Mouse (Mus musculus) 416B (cell line): ENCODE results near the gene Eml5.

Experiments used
- DNase-seq: peaks from one replicate; pipeline ENCODE4 v3.0.0; 2011; ENCODE audit warnings: low read depth

Gene Eml5

GRCm38 (mm10) chr12:98900881-98901801, at the start of gene Eml5:
TSS of gene Eml5 (minus strand) at chr12:98901484.
- no peak for DNase-seq

DNA sequence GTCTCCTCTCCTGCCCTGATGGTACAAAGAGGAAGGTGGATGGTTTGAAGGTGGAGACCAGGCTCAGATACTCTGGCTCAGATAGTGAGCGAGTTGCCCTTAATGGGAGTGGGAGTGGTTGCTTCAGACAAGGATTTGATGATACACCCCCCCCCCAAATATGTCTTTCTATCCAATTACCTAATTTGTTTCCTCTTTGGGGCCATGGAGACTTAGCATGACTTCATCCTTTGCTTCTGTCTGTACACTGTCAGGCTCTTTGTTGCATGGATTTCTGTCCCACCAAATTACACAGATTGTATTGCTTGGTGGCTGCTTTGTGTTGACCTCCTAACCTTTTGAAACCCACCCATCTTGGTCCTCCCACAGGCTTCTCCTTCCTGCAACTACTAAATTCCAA, 31.6 kb upstream of the Eml5 start:
- DNase-seq, result no peak

GRCm38 (mm10) chr12:98932441-98932840, 31.2 kb upstream of the Eml5 start:
- DNase-seq, result no peak

- no peak for DNase-seq
These were observed 29.9 kb upstream of the Eml5 start for GRCm38 (mm10) chr12:98931174-98931573.

DNA sequence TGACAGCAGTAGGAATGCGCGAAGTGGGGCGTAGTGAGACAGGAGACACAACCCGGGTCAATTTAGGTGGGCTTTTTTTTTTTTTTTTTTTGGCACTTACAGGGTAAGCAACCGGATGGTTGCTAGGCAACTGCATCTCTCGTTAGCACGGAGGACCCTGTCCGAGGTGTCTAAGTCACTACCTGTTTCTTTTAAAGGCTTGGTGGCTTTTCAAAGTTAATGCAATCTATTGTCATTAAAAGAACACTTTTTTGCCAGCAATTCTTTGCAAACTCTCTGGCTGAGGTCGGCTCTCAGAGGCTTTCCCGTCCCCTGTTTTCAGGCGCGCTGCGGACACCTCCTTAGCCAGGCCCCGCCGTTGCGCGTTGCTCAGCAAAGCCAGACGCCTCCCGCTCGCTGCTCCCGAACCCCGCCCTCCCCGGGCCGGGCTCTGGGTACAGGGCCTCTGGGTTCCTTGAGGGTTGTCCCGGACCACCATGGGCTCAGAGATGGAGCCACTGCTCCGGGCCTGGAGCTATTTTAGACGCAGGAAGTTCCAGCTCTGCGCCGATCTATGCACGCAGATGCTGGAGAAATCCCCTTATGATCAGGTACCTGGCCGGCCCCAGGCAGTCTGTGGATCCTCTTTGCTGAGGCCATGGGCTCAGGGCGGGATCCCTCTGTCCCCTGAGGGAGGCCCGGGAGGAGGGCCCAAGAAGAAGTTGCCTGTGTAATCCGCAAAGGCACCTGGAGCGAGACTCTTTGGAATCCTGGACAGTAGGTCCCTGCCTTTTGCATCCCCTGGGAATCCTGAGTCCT, 19.1 kb upstream of the Eml5 start, which contains the start of gene Ttc8:
Ttc8 (plus strand) TSS at position 381 of the 798 bp plus-strand sequence.
- DNase-seq, result no peak

GRCm38 (mm10) chr12:98910096-98910495, 8.8 kb upstream of the Eml5 start:
- no peak for DNase-seq

GRCm38 (mm10) chr12:98905466-98905865, 4.2 kb upstream of the Eml5 start:
- DNase-seq, result no peak

- no peak for DNase-seq
These were observed 873 bp downstream of the Eml5 start for GRCm38 (mm10) chr12:98900341-98900880.

DNA sequence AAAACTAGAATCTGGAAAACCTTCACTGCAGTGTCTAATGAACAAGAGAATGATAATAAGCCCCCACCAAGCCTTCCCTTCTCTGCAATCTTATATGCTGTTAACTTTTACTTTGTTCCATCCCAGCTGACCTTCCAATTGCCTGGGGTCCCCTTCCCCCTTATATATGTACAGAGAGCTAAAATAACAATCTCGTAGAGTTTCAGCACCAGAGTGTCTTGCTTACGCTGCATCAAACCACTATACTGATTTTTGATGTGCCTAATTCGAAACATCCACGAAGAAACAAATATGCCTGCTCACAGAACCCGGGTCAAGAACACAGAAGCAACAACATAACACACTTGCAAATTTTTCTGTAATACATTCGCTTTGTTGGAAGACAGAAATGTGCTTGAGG, 1.6 kb downstream of the Eml5 start:
- DNase-seq, result no peak

GRCm38 (mm10) chr12:98896761-98897160, 4.5 kb downstream of the Eml5 start:
- no peak for DNase-seq

- peak; percentile 67 for DNase-seq
These were observed 16.8 kb downstream of the Eml5 start for GRCm38 (mm10) chr12:98884515-98884914.

DNA sequence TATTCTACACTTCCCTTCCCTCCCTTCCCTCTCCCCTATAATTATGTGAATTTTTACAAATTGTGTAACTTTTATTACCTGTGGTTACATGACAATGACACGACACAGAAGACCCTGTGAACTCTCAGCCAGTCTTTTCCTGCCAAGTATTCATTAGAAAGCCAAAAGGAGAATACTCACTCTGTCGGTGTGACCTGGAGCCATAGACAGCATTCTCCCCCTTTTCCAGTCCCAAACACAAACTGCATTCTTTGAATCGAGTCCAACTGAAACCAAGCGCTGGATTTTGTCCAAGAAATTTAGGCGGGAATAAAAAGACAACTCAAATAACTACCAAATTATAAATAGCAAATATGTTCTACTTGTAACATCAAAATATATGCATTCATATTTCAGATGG, 19.5 kb downstream of the Eml5 start:
- DNase-seq, result no peak

DNA sequence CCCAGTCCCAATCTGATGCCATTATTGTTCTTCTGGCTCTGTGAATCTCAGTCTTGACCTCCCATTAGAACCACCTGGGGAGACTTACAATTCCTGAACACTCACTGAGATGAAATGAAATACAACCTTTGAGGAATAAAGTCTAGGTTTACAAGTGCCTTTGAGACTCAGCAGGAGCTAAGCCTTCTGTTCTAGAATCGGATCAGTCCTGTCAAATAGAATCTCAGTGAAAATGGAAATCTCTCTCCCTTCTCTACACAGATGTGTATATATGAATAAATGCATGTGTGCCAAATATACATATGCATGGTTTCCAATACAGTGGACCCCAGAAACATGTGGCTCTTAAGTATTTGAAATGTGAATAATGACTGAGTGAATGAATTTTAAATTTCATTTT, 22.6 kb downstream of the Eml5 start:
- no peak for DNase-seq

- no peak for DNase-seq
These were observed 26.1 kb downstream of the Eml5 start for GRCm38 (mm10) chr12:98875216-98875615.

DNA sequence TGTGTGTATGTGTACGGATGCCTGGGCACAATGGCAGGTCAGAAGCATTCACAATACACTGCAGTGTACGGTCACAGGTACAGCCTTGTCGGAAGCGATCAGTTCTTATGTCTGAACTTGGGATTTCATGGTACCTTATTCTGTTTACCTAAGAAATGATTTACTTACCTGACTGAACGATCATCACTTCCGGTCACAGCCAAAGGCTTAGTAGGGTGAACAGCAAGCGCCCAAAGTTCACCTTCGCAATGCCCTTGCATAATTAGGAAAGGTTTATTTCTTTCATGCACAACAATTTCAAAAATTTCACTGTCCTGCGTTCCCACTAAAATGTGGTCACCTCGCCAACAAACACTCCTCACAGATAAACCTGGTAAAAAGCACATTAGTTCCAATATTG, 28.4 kb downstream of the Eml5 start:
- no peak for DNase-seq

- no peak for DNase-seq
These were observed 37.8 kb downstream of the Eml5 start for GRCm38 (mm10) chr12:98863436-98863835.

- no peak for DNase-seq
These were observed 41.0 kb downstream of the Eml5 start for GRCm38 (mm10) chr12:98860316-98860715.

GRCm38 (mm10) chr12:98850767-98851166, 50.5 kb downstream of the Eml5 start:
- DNase-seq, result peak; percentile 48

GRCm38 (mm10) chr12:98844774-98845173, 56.5 kb downstream of the Eml5 start:
- DNase-seq, result no peak

- DNase-seq, result no peak
These were observed 61.1 kb downstream of the Eml5 start for GRCm38 (mm10) chr12:98840135-98840534.

DNA sequence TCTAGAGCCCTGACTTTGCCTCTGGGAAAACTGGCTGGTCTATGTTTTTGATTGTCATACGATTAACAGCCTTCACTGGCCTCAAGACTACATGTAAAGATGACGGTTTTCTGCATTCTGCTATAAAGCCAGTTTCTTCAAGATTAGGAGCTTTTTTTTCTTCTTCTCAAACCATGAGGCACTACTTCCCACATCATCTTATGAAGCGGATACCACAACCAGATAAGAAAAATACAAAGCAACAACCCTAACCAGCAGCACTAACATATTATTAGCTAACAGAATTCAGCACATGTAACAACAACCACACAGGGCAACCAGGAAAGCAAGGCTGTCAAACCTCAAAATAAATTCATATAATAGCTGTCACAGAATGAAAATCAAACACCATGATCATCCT, 63.3 kb downstream of the Eml5 start:
- peak; percentile 9 for DNase-seq

DNA sequence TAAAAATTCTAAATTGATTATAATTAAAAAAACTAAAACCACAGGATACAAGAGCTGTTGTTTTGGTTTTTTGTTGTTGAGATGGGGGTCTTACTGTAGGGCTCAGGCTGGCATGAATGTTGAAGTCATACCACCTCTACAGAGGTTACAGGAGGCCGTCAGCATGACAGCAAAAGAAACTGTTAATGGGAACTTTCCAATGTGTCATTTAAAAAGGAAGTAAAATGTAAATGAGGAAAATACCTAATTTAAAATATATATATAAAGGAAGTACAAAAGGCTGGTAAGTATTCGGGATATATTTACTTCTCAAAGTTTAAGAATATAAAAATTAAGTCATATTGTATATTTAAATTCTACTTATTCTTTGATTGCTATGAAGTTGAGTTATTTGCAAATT, 65.8 kb downstream of the Eml5 start:
- DNase-seq, result no peak

GRCm38 (mm10) chr12:98834879-98835278, 66.4 kb downstream of the Eml5 start:
- DNase-seq, result no peak
